9 mouse cellular contexts compared by ENCODE assay signal in genomic region chr15:89148496-89149270, GRCm38 (mm10). TPM values are rescaled to one million over a fixed set of nuclear protein-coding genes. Genes with fewer than 3 reads are reported as not detected.
DNase-seq lines count a peak whose midpoint lies in the region; ATAC-seq and TF ChIP-seq lines count a peak whose summit lies in the region.
"Had no signal": no experiment of that assay in that cellular context is flagged by ENCODE, and none has a peak within 500 bp of the region (broad histone marks: within the 10 kb centered on the region; RNA-seq: fewer than 3 reads in every experiment).

No protein-coding gene starts in this region.

- peak; percentile 19 for ATAC-seq in forebrain, embryonic 16.5 days
- ATAC-seq in megakaryocyte progenitor cell, adult 5-6 weeks (replicated peaks; ENCODE audit: poor library complexity), result no peak

- H3K4me3 ChIP-seq in heart, embryonic 10.5 days, result peak overlapping the region; percentile 84
- peak overlapping the region; percentile 68 to 80 for H3K4me3 ChIP-seq in ES-E14 (ENCODE audit: insufficient read depth in 1 of 2, low read depth in 1 of 2, low read length in 2 of 2, poor library complexity in 1 of 2, severe bottlenecking in 1 of 2)
- peak overlapping the region; percentile 87 for H3K4me3 ChIP-seq in forebrain, embryonic 16.5 days (replicated peaks; ENCODE audit: low read length)

- H3K27me3 ChIP-seq in heart, embryonic 10.5 days (ENCODE audit: insufficient read depth, poor library complexity, severe bottlenecking), result peaks cover 68% of the 10 kb centered on the region
- no peaks in the 10 kb centered on the region for H3K27me3 ChIP-seq in forebrain, embryonic 16.5 days (replicated peaks; ENCODE audit: control insufficient read depth, insufficient read depth, low read length)

- peak overlapping the region; percentile 81 for H3K27ac ChIP-seq in heart, embryonic 10.5 days
- H3K27ac ChIP-seq in ES-E14 (ENCODE audit: insufficient read depth, low read depth, low read length, poor library complexity, severe bottlenecking), result no peak overlapping the region
- peak overlapping the region; percentile 91 for H3K27ac ChIP-seq in forebrain, embryonic 16.5 days (ENCODE audit: low read length)

- H3K9me3 ChIP-seq in heart, embryonic 10.5 days, result no peaks in the 10 kb centered on the region
- H3K9me3 ChIP-seq in ES-E14 (ENCODE audit: control insufficient read depth, insufficient read depth, low read depth, low read length), result no peaks in the 10 kb centered on the region
- no peaks in the 10 kb centered on the region for H3K9me3 ChIP-seq in forebrain, embryonic 16.5 days (ENCODE audit: control insufficient read depth, low read length)

- H3K9ac ChIP-seq in ES-E14 (ENCODE audit: insufficient read depth, low read depth, low read length, poor library complexity, severe bottlenecking), result peak overlapping the region; percentile 78
- peak overlapping the region; percentile 92 for H3K9ac ChIP-seq in forebrain, embryonic 16.5 days (replicated peaks; ENCODE audit: low read depth, low read length)

- H3K4me1 ChIP-seq in heart, embryonic 10.5 days, result peaks cover 40% of the 10 kb centered on the region
- peaks cover 0 to 31% of the 10 kb centered on the region in 2 experiments; a peak in 3 of 4 replicates for H3K4me1 ChIP-seq in ES-E14 (ENCODE audit: control insufficient read depth in 2 of 2, insufficient read depth in 2 of 2, low read length in 2 of 2, poor library complexity in 1 of 2)
- H3K4me1 ChIP-seq in forebrain, embryonic 16.5 days (replicated peaks; ENCODE audit: control insufficient read depth, insufficient read depth, low read length), result peaks cover 39% of the 10 kb centered on the region

- no peak for DNase-seq in heart, embryonic 10.5 days (ENCODE audit: low spot score)
- DNase-seq in heart, postnatal 14 days, result no peak
- DNase-seq in ES-E14 (ENCODE audit: low read depth, low spot score), result no peak
- DNase-seq in lung, postnatal 10 days, result peak; percentile 35
- DNase-seq in layer of hippocampus, postnatal 10 days (ENCODE audit: low spot score in 2 of 2), result no peak
- DNase-seq in adrenal gland, adult 2 months, result no peak

- peaks cover 5% of the 10 kb centered on the region for H3K36me3 ChIP-seq in heart, embryonic 10.5 days
- peaks cover 4% of the 10 kb centered on the region; the same call in 1 of the 2 replicates for H3K36me3 ChIP-seq in ES-E14 (ENCODE audit: control insufficient read depth, insufficient read depth, low read length, poor library complexity, severe bottlenecking)
- peaks cover 3% of the 10 kb centered on the region; the same call in 1 of the 2 replicates for H3K36me3 ChIP-seq in forebrain, embryonic 16.5 days (ENCODE audit: control insufficient read depth, insufficient read depth)

- in situ Hi-C loops in ES-E14 (cut with MboI; ENCODE audit: low sequenced_read_pairs in 2 of 2, unreplicated experiment in 2 of 2), result no loop called here

- H3K4me2 ChIP-seq in forebrain, embryonic 16.5 days (ENCODE audit: low read length), result peak overlapping the region; percentile 85

- WGBS in heart, embryonic 10.5 days, result 9% methylated on average over 25 of the region's 25 CpGs
- WGBS in forebrain, embryonic 16.5 days, result 2% methylated on average over 25 of the region's 25 CpGs

- intact Hi-C loops in heart, postnatal 14 days (cut with DNase I), result no loop called here

TF ChIP-seq in ES-E14, 5 proteins besides CTCF, POLR2A, EP300 and RAD21:
- no peak for TF ChIP-seq ZNF384 (IDR thresholded peaks at IDR 0.05; ENCODE audit: low read depth, low read length)
- no peak for TF ChIP-seq ZC3H11A (IDR thresholded peaks at IDR 0.05; ENCODE audit: borderline replicate concordance, low read depth, low read length)
- no peak for TF ChIP-seq HCFC1 (IDR thresholded peaks at IDR 0.05; ENCODE audit: borderline replicate concordance, insufficient read depth, low read length)
- TF ChIP-seq MAFK (IDR thresholded peaks at IDR 0.05; ENCODE audit: insufficient read depth, low read depth, low read length), result no peak
- TF ChIP-seq CHD2 (IDR thresholded peaks at IDR 0.05; ENCODE audit: low read depth, low read length), result no peak

RNA-seq across cellular contexts. Expression of gene Mapk11, which starts 0.7 kb away (rescaled TPM):
- polyA plus RNA-seq in heart, embryonic 10.5 days (2016; fragmentation: Nextera tagmentation; extraction: Ambion mirVana), result 4.2 and 4.8 TPM in 2 replicates
- 1 to 10 TPM; 2.3 to 3.7 TPM for total RNA-seq in heart, postnatal 14 days (2021)
- total RNA-seq in ES-E14 (2012; rRNA removed), result 6.6 and 12.7 TPM in 2 replicates
- 39.1 and 46.8 TPM in 2 replicates for polyA plus RNA-seq in forebrain, embryonic 16.5 days (2015; fragmentation: Nextera tagmentation; extraction: Ambion mirVana)
- total RNA-seq in layer of hippocampus, postnatal 10 days (2021), result 10 to 100 TPM; 18.4 to 25.3 TPM
- not detected in 2 replicates for total RNA-seq in megakaryocyte progenitor cell, adult 5-6 weeks (2015)
- 0.10 TPM in 1 of 2 replicates, not detected in the other for total RNA-seq in megakaryocyte progenitor cell, adult 5-6 weeks (2017)
- 1 to 10 TPM; 2.5 to 3.6 TPM for total RNA-seq in adrenal gland, adult 2 months (2021)
- 4.1 and 4.4 TPM in 2 replicates for polyA plus RNA-seq in adrenal gland, adult 2 months (2012; rRNA removed)

RNA-seq across cellular contexts. Expression of gene Mapk12, which starts 8.2 kb away (rescaled TPM):
- 25.4 and 26.4 TPM in 2 replicates for polyA plus RNA-seq in heart, embryonic 10.5 days (2016; fragmentation: Nextera tagmentation; extraction: Ambion mirVana)
- 10 to 100 TPM; 16.8 to 18.7 TPM for total RNA-seq in heart, postnatal 14 days (2021)
- 8.1 and 10.6 TPM in 2 replicates for total RNA-seq in ES-E14 (2012; rRNA removed)
- 4.1 and 5.7 TPM in 2 replicates for polyA plus RNA-seq in forebrain, embryonic 16.5 days (2015; fragmentation: Nextera tagmentation; extraction: Ambion mirVana)
- 1 to 10 TPM; 4.0 to 5.5 TPM for total RNA-seq in layer of hippocampus, postnatal 10 days (2021)
- 0.49 TPM in 1 of 2 replicates, not detected in the other for total RNA-seq in megakaryocyte progenitor cell, adult 5-6 weeks (2015)
- 0.04 and 0.47 TPM in 2 replicates for total RNA-seq in megakaryocyte progenitor cell, adult 5-6 weeks (2017)
- total RNA-seq in adrenal gland, adult 2 months (2021), result 10 to 100 TPM in 1 of 2 experiments, 1 to 10 TPM in 1; 6.7 to 10.2 TPM
- polyA plus RNA-seq in adrenal gland, adult 2 months (2012; rRNA removed), result 5.9 and 9.1 TPM in 2 replicates
- total RNA-seq: MEL had no signal

RNA-seq across cellular contexts. Expression of gene Hdac10, which starts 20.2 kb away (rescaled TPM):
- 18.5 and 19.0 TPM in 2 replicates for polyA plus RNA-seq in heart, embryonic 10.5 days (2016; fragmentation: Nextera tagmentation; extraction: Ambion mirVana)
- 1 to 10 TPM; 7.2 to 8.4 TPM for total RNA-seq in heart, postnatal 14 days (2021)
- total RNA-seq in ES-E14 (2012; rRNA removed), result 7.4 and 11.4 TPM in 2 replicates
- polyA plus RNA-seq in forebrain, embryonic 16.5 days (2015; fragmentation: Nextera tagmentation; extraction: Ambion mirVana), result 39.5 and 46.0 TPM in 2 replicates
- 10 to 100 TPM; 17.2 to 19.4 TPM for total RNA-seq in layer of hippocampus, postnatal 10 days (2021)
- 4.0 and 5.6 TPM in 2 replicates for total RNA-seq in megakaryocyte progenitor cell, adult 5-6 weeks (2015)
- 9.8 and 12.0 TPM in 2 replicates for total RNA-seq in megakaryocyte progenitor cell, adult 5-6 weeks (2017)
- total RNA-seq in adrenal gland, adult 2 months (2021), result 10 to 100 TPM; 10.9 to 11.2 TPM
- polyA plus RNA-seq in adrenal gland, adult 2 months (2012; rRNA removed), result 29.7 and 30.3 TPM in 2 replicates

RNA-seq across cellular contexts. Expression of gene Tubgcp6, which starts 25.8 kb away (rescaled TPM):
- 15.4 and 17.1 TPM in 2 replicates for polyA plus RNA-seq in heart, embryonic 10.5 days (2016; fragmentation: Nextera tagmentation; extraction: Ambion mirVana)
- total RNA-seq in heart, postnatal 14 days (2021), result 10 to 100 TPM; 12.0 to 12.7 TPM
- total RNA-seq in ES-E14 (2012; rRNA removed), result 37.3 and 45.0 TPM in 2 replicates
- 16.8 and 22.1 TPM in 2 replicates for polyA plus RNA-seq in forebrain, embryonic 16.5 days (2015; fragmentation: Nextera tagmentation; extraction: Ambion mirVana)
- total RNA-seq in layer of hippocampus, postnatal 10 days (2021), result 10 to 100 TPM; 26.5 to 30.0 TPM
- total RNA-seq in megakaryocyte progenitor cell, adult 5-6 weeks (2015), result 22.2 and 24.7 TPM in 2 replicates
- total RNA-seq in megakaryocyte progenitor cell, adult 5-6 weeks (2017), result 16.6 and 35.5 TPM in 2 replicates
- total RNA-seq in adrenal gland, adult 2 months (2021), result 10 to 100 TPM; 11.2 to 12.3 TPM
- polyA plus RNA-seq in adrenal gland, adult 2 months (2012; rRNA removed), result 30.6 and 31.8 TPM in 2 replicates

RNA-seq across cellular contexts. Expression of gene Plxnb2, which starts 31.9 kb away (rescaled TPM):
- polyA plus RNA-seq in heart, embryonic 10.5 days (2016; fragmentation: Nextera tagmentation; extraction: Ambion mirVana), result 106 and 117 TPM in 2 replicates
- total RNA-seq in heart, postnatal 14 days (2021), result 100 to 1,000 TPM in 1 of 2 experiments, 10 to 100 TPM in 1; 98.2 to 101 TPM
- total RNA-seq in ES-E14 (2012; rRNA removed), result 116 and 178 TPM in 2 replicates
- polyA plus RNA-seq in forebrain, embryonic 16.5 days (2015; fragmentation: Nextera tagmentation; extraction: Ambion mirVana), result 112 and 126 TPM in 2 replicates
- total RNA-seq in layer of hippocampus, postnatal 10 days (2021), result 10 to 100 TPM; 65.4 to 78.2 TPM
- total RNA-seq in megakaryocyte progenitor cell, adult 5-6 weeks (2015), result 12.1 and 12.6 TPM in 2 replicates
- total RNA-seq in megakaryocyte progenitor cell, adult 5-6 weeks (2017), result 9.3 and 14.5 TPM in 2 replicates
- 100 to 1,000 TPM in 1 of 2 experiments, 10 to 100 TPM in 1; 94.8 to 118 TPM for total RNA-seq in adrenal gland, adult 2 months (2021)
- polyA plus RNA-seq in adrenal gland, adult 2 months (2012; rRNA removed), result 168 and 182 TPM in 2 replicates
